Mouse (Mus musculus) kidney, adult 2 months (tissue): ENCODE measurements around the gene Sost. TPM values are rescaled to one million over a fixed set of nuclear protein-coding genes. Genes with fewer than 3 reads are reported as not detected.
A peak's percentile ranks its signal among the peaks of the same experiment; 100 is the strongest.

Source experiments
- DNase-seq: peaks from one replicate; pipeline ENCODE4 v3.0.0; 2021
- H3K27ac ChIP-seq: fragments of 200-500 bp; 2 replicates; pipeline ENCODE4 v1.5.1; 2012; ENCODE audit warnings: low read depth, low read length, control low read depth, inconsistent platforms; ENCODE audit not compliant: insufficient read depth
- H3K27me3 ChIP-seq: fragments of 200-500 bp; replicated peaks from 2 replicates; pipeline ENCODE4 v1.6.1; 2012; ENCODE audit warnings: mild to moderate bottlenecking, moderate library complexity, low read length, inconsistent platforms; ENCODE audit not compliant: control insufficient read depth, insufficient read depth
- H3K36me3 ChIP-seq: fragments of 200-500 bp; 2 replicates; pipeline ENCODE4 v1.6.1; 2012; ENCODE audit warnings: mild to moderate bottlenecking, moderate library complexity, low read length, inconsistent platforms; ENCODE audit not compliant: control insufficient read depth, insufficient read depth
- H3K4me1 ChIP-seq: fragments of 200-500 bp; 2 replicates; pipeline ENCODE4 v1.6.1; 2011; ENCODE audit warnings: low read length; ENCODE audit not compliant: control insufficient read depth, insufficient read depth
- H3K4me3 ChIP-seq: fragments of 200-500 bp; 2 replicates; pipeline ENCODE4 v1.5.1; 2011; ENCODE audit warnings: mild to moderate bottlenecking, low read depth, low read length, control low read depth; ENCODE audit not compliant: insufficient read depth
- CTCF ChIP-seq: fragments of 200-500 bp; conservative IDR thresholded peaks from 2 replicates; pipeline ENCODE4 v1.5.1; 2011; ENCODE audit warnings: low read depth, mild to moderate bottlenecking, control low read depth, low read length, moderate library complexity, mixed read lengths; ENCODE audit not compliant: insufficient read depth, insufficient read length
- POLR2A ChIP-seq: fragments of 200-500 bp; IDR thresholded peaks from one replicate; pipeline ENCODE4 v1.6.1; 2011; ENCODE audit warnings: low read depth, low read length, control low read depth
- WGBS: fragments of 180-500 bp; shearing (Covaris S2); methylation state at CpG from one replicate; pipeline ENCODE4 v1.1.7; 2018; 5-methylcytosine and 5-hydroxymethylcytosine counted together
- polyA plus RNA-seq: library from polyadenylated mRNA; depleted of rRNA; stranded (reverse); fragments of >200 nt; gene quantifications from 2 replicates; pipeline ENCODE4 v1.2.3, GENCODE M21; 2012

Gene Sost
- polyA plus RNA-seq, 1 experiment, result 2.0 TPM

DNA sequence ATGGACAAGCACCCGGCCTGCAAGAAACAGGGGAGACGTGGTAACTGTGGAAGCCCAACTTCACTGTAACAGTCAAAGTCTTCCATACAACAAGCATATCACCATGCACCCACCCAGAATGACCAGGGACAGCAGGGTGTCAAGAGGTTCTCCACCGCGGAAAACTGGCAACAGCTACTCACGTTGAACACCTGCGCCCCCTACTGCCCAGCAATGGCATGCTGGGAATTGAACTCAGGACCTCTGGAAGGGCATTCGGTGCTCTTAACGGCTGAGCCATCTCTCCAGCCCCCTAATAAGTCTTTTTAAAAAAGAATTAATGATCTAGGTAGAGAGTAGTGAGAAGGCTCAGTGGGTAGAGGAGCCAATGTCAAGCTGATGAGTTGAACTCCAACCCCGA, 8.1 kb upstream of the Sost start:
- no peaks in the 10 kb centered on the region; the same call in 1 of the 2 replicates for H3K36me3 ChIP-seq
- no peak overlapping the region for H3K27ac ChIP-seq
- H3K4me1 ChIP-seq, result peaks cover 3% of the 10 kb centered on the region; the same call in 1 of the 2 replicates
- H3K4me3 ChIP-seq, result no peak overlapping the region
- TF ChIP-seq POLR2A (no peak), CTCF (peak; percentile 61)
- 61% methylated on average over 9 of the region's 9 CpGs for WGBS
- peak; percentile 25 for DNase-seq
- H3K27me3 ChIP-seq, result no peaks in the 10 kb centered on the region

DNA sequence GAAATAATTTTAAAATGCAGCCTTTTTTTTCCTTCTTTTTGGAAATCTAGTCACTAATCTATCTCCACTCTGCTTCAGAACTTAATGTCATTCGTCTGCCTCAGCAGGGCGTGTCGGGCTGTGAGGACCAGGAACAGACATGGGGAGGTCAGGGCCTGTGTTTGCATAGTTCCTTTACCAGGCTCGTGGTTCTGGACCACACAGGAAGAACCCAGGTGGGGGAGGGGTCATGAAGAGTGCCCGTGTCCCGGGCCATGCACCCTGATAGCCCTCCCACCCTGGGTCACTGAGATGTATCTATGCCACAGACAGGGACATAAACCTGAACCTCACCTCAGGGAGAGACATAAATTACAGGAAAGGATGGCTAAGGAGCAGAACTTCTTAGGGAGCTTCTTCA, 7.4 kb upstream of the Sost start:
- no peaks in the 10 kb centered on the region; the same call in 1 of the 2 replicates for H3K36me3 ChIP-seq
- no peak for TF ChIP-seq POLR2A
- TF ChIP-seq CTCF, result no peak
- H3K27me3 ChIP-seq, result no peaks in the 10 kb centered on the region
- H3K4me3 ChIP-seq, result no peak overlapping the region
- no peak overlapping the region for H3K27ac ChIP-seq
- 71% methylated on average over 6 of the region's 6 CpGs for WGBS
- peaks cover 3% of the 10 kb centered on the region; the same call in 1 of the 2 replicates for H3K4me1 ChIP-seq
- DNase-seq, result no peak

DNA sequence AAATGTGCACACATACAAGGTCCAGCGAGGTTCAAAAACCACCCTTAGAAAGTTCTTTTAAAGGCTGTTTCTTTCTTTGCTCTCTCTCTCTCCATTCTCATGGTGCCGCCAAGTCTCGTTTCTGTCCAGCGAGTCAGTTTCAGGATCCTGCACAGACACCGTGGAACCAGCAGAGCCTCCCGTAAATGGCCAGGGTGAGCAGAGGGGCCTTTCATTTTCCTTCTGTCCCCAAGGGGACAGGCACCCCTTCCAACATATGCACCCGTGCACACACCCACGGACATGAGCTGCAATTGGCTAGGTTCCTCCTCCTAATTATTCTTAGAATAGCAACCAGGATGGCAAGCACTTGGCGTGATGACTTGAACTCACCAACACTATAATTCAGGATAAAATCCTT, 6.7 kb upstream of the Sost start:
- peaks cover 3% of the 10 kb centered on the region; the same call in 1 of the 2 replicates for H3K4me1 ChIP-seq
- no peak overlapping the region for H3K4me3 ChIP-seq
- no peaks in the 10 kb centered on the region for H3K27me3 ChIP-seq
- DNase-seq, result no peak
- H3K27ac ChIP-seq, result no peak overlapping the region
- whole genome bisulfite sequencing, result 85% methylated on average over 9 of the region's 9 CpGs
- TF ChIP-seq CTCF (no peak), POLR2A (no peak)
- H3K36me3 ChIP-seq, result no peaks in the 10 kb centered on the region; the same call in 1 of the 2 replicates

DNA sequence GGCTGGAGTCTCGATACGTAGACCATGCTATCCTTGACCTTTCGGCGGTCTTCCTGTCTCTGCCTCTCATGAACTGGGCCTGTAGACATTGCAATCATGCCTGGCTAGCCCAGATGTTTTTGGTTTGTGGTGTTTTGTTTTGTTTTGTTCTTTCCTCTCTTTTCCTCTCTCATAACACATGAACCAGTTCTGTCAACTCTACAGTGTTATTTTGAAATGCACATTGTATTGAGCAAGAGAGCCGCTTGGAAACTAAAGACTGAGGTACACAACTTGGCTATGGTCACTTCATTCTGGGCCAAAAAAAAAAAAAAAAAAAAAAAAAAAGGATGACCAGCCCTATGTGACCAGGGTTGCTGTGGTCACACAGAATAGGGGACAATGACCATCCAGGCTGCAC, 5.8 kb upstream of the Sost start:
- 96% methylated on average over 5 of the region's 5 CpGs for WGBS
- 0 out of 2 replicates have a peak, but pooled peaks cover under 1% of the 10 kb centered on the region for H3K4me1 ChIP-seq
- no peaks in the 10 kb centered on the region; the same call in 1 of the 2 replicates for H3K36me3 ChIP-seq
- no peak overlapping the region for H3K27ac ChIP-seq
- TF ChIP-seq CTCF, result no peak
- no peak for TF ChIP-seq POLR2A
- H3K27me3 ChIP-seq, result no peaks in the 10 kb centered on the region
- DNase-seq, result no peak
- H3K4me3 ChIP-seq, result no peak overlapping the region

DNA sequence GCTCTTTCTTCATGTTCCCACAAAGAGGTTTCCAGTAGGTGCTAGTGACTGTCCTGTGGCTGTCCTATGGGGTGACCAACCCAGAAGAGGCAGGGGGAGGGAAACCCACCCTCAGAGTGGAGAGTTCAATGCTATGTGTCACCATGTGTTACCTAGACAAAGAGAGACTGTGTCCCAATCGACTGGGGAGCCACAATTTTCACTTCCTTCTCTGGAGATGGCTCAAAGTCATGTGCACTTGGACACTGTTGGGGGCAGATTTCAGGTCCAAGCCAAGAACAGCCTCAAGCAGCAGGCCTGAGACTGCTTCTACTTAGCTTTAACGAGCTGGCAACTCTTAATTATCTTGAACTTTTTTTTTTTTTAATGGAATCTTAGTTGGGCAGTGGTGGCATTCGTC, 5.3 kb upstream of the Sost start:
- DNase-seq, result no peak
- Histone ChIP-seq H3K4me1 (no peaks in the 10 kb centered on the region), H3K36me3 (no peaks in the 10 kb centered on the region; the same call in 1 of the 2 replicates), H3K27me3 (no peaks in the 10 kb centered on the region), H3K4me3 (no peak overlapping the region), H3K27ac (no peak overlapping the region)
- TF ChIP-seq CTCF (no peak), POLR2A (no peak)
- WGBS, result 74% methylated on average over 3 of the region's 3 CpGs

DNA sequence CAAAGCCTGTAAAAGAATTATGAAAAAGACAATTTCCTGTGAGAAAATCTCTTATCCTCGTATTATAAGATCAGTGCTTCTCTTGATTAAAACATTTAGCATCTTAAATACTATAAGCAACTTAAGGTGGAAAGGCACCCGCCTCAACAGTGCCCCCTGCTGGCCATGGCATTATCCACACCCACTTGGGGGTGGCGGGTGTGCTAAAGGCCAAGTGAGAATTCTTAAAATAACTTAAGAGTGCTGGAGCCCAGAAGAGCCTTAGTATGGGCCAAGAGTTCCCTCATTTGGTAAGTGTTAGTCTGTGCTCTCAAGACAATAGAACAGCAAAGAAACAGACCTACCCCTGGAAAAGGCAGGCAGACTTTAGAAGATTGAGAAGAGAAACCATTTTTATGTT, 4.6 kb upstream of the Sost start:
- WGBS, result 51% methylated on average over 3 of the region's 3 CpGs
- Histone ChIP-seq H3K4me3 (no peak overlapping the region), H3K36me3 (no peaks in the 10 kb centered on the region; the same call in 1 of the 2 replicates), H3K27ac (no peak overlapping the region), H3K4me1 (no peaks in the 10 kb centered on the region), H3K27me3 (no peaks in the 10 kb centered on the region)
- peak; percentile 48 for DNase-seq
- TF ChIP-seq POLR2A, result no peak
- TF ChIP-seq CTCF, result peak; percentile 65

DNA sequence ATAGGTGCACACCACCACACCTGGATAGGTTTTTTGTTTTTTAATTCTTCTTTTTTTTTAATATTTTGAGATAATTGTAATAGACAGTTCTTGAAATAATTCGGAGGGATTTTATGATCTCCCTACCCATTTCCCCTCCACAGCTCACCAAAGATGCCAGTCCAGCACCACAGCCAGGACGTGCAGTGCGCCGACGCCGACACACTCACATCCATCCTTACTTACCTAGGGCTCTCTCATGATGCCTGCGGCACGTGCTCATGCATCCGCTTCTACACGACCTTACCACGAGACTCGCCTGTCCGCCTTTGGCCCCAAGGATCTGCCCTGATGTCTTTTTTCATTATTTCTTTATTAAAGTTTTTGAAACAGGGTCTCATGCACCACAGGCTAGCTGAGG, 3.0 kb upstream of the Sost start:
- no peak for DNase-seq
- Histone ChIP-seq H3K36me3 (no peaks in the 10 kb centered on the region; the same call in 1 of the 2 replicates), H3K4me3 (no peak overlapping the region), H3K4me1 (no peaks in the 10 kb centered on the region), H3K27ac (no peak overlapping the region), H3K27me3 (no peaks in the 10 kb centered on the region)
- no peak for TF ChIP-seq CTCF
- no peak for TF ChIP-seq POLR2A
- WGBS, result 87% methylated on average over 13 of the region's 13 CpGs

DNA sequence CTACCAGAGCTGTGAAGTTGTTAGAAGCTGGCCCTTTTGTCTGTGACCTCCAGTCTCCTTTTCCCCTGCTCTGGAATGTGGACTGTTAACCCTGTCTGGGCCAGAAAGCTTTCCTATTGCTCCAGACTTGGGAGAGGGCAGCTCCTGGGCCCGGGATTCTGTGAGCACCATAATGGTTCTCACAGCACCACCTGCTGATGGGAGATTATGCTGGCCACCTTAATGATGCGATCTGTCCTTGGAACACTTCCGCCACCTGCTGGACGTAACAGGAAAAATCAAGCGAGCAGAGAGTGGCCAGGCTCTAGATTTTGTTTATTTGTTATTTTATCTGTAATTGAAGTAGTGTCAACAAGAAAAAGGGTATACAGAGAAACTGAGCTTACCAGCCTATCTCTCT, 2.0 kb upstream of the Sost start:
- H3K4me3 ChIP-seq, result no peak overlapping the region
- no peaks in the 10 kb centered on the region for H3K4me1 ChIP-seq
- H3K27ac ChIP-seq, result no peak overlapping the region
- H3K36me3 ChIP-seq, result no peaks in the 10 kb centered on the region
- peak; percentile 88 for DNase-seq
- peaks cover 1% of the 10 kb centered on the region; the same call in 1 of the 2 replicates for H3K27me3 ChIP-seq
- TF ChIP-seq POLR2A (no peak), CTCF (peak; percentile 100; the same call in 1 of the 2 replicates)
- WGBS, result 0% methylated on average over 5 of the region's 5 CpGs
